Mouse (Mus musculus): ENCODE data around the gene Rab3gap1.
"Not testable (repeated sequence)": the region's sequence is repeated elsewhere in the genome, so short reads cannot be mapped to it uniquely, and the experiment has no call there.

Rab3gap1 gene

DNA sequence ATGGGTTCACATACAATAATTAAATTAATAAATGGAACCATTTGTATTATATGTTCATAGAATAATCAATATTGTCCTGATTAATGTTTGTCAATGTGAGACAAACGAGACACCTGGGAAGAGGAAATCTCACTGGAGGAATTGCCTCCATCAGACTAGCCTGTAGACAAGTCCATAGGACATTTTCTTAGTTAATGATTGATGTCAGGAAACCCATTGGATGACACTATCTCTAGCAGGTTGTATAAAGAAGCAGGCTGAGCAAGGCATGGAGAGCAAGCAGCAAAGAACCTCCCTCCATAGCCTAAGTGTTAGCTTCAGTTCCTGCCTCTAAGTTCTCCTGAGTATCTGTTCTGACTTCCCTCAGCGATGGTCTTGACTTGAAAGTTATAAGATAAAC is 64.8 kb downstream of the Rab3gap1 start:
- DNase-seq (ENCODE audit: low spot score), result no peak

DNA sequence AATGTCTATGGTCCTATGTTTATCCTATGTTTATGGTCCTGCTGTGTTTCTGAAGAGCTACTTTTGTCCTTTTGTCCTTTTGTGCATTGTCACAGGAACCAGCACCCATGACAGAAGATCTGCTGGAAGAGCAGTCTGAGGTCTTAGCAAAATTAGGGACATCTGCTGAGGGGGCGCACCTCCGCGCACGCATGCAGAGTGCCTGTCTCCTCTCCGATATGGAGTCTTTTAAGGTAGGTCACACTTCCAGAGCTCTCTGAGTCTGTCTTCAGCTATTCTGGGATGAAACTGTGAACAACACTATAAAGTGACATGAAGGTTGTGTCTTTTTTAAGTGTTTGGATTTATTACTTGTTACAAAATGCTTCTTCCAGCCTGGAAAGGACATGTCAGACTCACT is 65.7 kb downstream of the Rab3gap1 start:
- DNase-seq (ENCODE audit: low spot score), result no peak

DNA sequence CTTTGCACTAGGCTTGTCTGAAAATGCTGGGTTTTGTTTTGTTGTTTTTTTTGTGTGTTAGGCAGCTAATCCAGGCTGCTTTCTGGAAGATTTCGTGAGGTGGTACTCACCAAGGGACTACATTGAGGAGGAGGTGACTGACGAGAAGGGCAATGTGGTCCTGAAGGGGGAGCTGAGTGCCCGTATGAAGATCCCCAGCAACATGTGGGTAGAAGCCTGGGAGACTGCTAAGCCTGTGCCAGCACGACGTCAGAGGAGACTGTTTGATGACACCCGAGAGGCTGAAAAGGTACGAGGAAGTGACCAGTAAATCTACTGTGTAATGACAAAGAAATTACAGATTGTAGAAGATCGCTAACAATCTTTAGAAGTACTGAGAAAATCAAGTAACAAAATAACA is 68.7 kb downstream of the Rab3gap1 start:
- no peak for DNase-seq (ENCODE audit: low spot score)

DNA sequence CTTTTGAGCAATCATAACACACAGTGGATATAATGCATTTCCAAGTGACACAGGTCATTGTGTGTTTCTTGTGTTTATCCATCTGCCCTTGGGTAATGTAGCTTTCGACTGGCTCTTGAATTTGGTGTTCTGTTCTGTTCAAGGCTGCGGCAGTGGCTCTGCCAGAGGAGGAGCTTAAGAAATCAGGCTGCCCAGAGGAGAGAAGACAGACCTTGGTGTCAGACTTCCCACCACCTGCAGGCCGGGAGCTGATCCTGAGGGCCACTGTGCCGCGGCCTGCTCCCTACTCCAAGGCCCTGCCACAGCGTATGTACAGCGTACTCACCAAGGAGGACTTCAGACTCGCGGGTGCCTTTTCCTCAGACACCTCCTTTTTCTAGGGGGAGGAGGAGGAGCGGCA is 73.7 kb downstream of the Rab3gap1 start:
- DNase-seq (ENCODE audit: low spot score), result no peak

DNA sequence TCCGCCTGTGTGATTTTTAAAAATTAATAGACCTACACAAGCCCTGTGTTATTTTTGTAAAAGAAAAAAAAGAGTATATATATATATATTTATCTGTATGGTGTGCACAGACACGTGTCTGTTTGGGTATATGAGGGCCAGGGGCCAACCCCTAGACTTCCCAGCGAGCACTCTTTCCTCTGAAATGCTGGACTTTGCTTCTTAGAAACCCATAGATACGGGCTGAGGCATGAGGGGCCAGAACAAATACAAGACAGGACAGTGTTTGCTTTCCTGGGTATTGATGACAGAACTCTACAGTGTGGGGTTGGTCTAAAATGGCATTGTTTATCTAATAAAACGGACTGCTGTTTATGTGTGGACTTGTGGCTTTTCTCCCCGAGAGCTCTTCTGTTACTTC is 74.9 kb downstream of the Rab3gap1 start:
- DNase-seq (ENCODE audit: low spot score), result no peak

DNA sequence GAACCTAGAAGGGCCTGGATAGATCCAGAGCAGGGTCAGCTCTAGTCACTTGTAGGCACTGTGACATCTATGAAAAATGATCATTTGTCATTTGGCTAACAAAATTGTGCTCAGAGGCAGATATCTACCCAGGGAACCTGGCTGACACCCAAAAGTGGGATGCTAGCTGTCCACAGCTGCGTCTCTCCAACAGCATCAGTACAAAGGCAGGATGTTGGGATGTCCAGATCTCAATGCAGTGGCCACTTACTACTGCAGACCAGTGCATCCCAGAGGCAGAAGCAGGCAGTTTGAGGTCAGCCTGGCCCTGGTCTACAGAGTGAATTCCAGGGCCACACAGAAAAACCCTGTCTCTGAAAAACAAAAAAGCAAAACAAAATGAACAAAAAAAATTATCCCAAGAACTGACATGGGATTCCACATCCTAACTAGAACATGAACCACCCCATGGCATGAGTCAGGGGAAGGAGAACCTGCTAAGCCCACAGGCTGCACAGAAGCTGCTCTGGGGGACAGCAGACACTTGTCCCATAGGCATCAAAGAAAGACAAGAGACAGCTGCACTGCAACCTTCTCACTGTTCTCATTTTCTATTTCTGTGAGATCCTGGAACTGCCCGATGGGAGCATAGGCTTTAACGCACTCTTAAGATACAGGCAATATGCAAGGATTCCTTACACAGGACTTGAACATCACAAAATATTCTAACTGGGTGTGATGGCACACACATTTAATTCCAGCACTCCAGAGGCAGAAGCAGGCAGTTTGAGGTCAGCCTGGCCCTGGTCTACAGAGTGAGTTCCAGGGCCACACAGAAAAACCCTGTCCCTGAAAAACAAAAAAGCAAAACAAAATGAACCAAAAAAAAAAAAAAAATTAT is 77.4 kb downstream of the Rab3gap1 start:
- DNase-seq (ENCODE audit: low spot score), result no peak

DNA sequence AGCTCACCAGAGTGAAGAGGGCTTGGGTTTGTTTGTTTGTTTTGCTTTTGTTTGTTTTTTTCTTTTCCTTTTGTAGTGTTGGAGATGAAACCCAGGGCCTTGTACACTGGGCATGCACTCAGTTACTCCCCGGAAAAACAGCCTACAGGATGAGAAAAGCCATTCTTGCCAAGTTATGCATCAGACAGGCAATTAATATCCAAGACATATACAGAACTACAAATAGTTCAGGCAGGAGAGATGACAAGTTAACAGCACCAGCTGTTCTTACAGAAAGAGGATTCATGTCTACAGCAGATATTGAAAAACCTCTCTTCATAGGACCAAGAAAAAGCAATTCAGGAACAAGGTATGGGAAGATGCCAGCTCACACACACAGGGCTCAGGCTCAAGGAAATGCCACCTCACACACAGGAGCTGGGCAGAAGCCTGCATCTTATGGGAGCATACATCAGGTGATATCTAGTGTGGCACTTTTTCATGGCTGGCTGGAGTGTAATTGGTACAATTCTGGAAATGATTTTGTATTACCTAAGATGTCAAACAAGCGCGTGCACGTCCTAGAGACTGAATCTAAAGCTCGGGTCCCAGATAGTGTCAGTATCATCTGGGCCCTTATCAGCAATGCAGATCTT is 78.2 kb downstream of the Rab3gap1 start:
- no peak for DNase-seq (ENCODE audit: low spot score)

DNA sequence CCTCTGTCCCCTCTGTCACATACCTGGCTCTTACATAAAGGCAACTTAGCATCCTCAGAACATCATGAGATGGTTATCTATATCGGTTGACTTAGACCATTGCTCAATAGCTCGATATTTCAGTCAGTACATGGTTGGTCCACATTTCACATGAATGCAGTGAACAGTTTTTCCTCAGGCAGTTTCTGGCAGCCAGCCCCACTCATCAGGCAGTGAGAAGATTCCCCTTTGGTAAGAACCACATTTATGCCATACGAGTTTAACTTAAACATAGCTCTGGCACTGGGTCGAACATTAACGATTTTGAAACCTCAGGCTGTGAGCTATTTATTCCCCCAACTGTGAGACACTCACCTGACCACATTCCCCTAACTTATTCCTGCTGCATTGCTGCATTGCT is 80.2 kb downstream of the Rab3gap1 start:
- DNase-seq (ENCODE audit: low spot score), result no peak

DNA sequence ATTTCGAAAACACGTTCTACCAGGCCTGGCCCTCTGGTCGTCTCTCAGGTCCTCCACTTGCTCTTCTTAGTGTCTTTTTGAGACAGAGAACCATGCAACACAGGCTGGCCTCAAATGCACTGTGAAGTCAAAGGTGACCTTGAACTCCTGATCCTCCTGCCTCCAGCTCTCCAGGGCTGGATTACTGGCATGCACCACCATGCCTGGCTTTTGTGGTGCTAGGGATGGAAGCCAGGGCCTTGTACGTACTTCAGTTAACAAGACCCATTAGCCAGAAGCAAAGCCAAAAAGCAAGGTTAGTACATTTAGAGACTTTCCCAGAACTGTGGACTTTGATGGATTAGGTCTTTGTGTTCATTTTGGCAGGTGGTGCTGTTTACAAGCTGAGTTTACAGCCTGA is 83.7 kb downstream of the Rab3gap1 start:
- no peak for DNase-seq (ENCODE audit: low spot score)

DNA sequence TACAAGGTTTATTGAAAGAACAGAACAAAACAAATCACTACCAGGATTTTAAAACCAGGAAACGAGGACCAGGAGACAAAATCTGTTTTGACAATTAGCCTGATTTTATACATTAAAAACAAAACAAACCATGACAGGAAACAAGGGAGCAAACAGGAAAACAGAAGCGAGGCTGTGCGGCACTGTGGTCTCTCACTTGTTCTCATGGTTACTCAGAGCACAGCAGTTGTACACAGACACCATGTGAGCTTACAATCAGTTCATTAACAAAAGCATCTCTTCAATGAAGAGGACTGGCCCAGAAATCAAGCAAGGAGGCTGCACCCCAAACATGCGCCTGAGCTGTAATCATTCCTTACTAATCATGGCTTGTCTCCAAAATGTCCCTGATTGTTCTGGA is 85.6 kb downstream of the Rab3gap1 start:
- not testable (repeated sequence) for DNase-seq (ENCODE audit: low spot score)

DNA sequence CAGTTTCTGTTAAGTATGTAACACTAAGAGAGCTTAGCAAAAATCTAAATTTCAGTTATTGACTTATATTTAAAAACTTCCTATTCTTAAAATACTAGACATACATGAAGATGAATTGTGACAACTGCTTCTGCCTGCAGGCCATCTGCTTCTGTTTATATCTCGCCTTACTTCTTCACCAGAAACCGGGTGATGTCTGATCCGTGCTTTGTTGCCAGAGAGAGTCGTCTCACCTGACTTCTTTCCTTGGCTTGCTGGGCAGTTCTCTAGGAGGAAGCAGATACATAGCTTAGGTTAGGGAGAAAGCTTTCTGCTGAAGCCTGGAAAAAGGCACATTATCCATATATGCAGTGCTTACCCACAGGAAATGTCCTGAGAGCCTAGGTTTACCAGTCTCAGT is 86.2 kb downstream of the Rab3gap1 start:
- no peak for DNase-seq (ENCODE audit: low spot score)

DNA sequence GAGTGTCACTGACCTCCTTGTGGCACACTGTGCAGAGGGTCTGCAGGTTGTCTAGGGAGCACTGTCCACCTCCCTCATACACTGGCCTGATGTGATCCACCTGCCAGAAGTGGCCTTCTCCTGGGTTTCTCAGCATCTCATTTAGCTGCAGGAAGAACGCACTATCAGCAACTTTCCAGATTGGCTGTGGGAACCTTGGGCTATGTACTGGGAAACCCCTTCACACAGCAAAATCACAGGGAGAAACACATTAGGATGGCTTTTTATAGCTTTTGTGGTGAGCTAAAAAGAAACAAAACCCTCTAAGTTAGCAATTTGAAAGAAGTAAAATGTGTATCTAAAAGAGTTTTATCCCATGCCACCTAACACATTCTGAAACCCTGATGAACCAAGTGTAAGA is 88.0 kb downstream of the Rab3gap1 start:
- DNase-seq (ENCODE audit: low spot score), result no peak

DNA sequence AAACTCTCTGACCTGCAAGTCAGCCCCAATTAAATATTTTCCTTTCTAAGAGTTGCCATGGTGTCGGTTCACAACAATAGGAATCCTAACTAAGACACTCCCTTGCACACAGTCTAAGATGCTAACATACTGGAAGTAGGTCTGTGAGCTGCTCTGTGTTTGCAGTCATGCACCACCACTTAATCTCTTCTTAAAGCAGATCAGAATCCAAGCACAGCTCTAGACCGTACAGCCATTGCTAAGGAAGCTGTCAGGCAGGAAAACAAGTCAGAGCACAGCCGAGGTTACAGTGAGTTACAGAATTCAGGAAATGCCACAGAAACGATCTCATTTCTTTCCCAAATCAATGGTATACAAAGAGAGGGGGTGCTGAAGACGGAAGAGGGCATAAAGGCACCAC is 90.2 kb downstream of the Rab3gap1 start:
- DNase-seq (ENCODE audit: low spot score), result no peak

DNA sequence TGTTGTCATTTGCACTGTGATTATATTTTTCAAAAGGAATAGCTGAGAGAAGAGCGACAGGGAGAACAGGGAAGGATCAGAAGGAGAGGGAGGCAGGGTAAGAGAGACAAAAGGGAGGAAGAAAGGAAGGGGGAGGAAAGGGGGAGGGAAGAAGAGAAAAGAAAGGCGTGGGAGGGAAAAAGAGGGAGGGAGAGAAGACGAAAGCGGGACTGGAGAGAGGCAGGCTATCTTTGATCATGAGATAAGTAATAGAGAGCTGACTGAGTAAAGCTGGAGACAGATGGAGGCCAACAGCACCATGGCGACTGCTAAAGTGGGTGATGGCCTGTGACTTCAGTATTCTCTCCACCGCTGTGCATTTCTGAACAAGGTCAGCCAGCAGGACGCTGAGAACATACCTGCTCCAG is 90.7 kb downstream of the Rab3gap1 start:
- no peak for DNase-seq (ENCODE audit: low spot score)

DNA sequence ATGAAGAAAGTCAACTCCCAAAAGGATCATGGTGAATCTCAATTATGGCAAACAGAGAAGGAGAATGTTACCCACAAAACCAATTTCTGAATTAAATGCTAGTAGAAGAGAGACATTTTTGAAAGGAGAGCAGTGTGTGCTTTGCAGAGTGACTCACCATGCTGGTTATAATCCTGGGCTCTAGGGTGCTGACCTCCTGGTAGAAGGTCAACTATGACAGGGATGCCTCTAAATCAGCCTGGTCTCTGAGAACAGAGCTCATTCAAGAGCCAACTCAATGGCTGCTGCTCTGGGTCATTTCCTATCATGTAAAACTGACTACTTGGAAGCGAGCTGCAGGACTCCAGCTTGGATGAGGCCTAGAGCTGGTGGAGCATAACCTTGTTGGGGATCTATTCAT is 92.6 kb downstream of the Rab3gap1 start:
- DNase-seq (ENCODE audit: low spot score), result no peak

DNA sequence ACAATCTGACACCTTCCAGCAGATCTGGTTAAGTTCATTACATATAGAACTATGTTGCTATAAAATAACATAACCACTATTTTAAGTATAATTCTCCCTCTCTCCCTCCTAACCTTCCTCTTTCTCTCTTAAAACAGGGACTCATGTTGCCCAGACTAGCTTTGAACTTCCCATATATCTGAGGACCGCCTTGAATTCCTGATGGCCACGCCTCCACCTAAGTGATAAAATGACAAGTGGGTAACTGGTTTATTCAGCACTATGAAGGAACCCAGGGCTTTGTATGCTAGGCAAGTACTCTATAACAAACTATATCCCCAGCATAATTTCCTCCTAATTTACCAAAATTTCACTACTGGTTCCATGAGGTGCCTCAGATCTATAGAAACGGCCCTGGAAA is 94.8 kb downstream of the Rab3gap1 start:
- DNase-seq (ENCODE audit: low spot score), result no peak

DNA sequence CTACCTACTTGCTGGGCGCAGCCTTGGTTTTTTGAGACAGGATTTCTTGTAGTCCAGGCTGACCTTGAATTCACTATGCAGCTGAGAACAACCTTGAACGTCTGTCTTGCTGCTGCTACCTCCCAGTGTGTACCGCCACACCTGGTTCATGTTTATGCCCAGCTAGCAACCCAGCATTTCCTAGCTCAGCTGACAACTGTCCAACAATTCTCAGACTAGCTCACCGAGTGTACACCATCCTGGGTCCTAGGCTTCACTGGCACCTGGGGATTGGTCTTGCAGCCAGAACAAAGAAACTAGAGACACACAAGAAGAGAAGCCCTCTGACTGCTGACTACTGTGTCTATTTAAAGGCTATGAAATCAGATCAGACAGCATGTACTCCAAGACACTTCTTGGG is 102.3 kb downstream of the Rab3gap1 start:
- DNase-seq (ENCODE audit: low spot score), result no peak

DNA sequence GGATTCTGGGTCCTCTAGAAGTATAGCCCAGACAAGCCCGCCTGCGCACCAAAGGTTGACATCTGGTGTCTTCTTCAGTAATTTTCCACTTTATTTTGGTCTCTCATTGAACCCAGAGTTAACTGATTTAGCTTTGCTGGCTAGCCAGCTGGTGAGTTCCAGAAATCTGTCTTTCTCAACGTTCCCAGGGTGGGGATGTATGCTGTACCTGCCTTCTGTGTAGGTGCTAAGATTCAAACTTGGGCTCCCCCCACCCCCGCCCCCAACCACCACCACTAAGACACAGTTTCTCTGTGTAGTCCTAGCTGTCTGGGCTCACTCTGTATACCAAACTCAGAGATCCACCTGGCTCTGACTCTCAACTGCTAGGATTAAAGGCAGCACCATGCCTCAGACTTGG is 105.5 kb downstream of the Rab3gap1 start:
- DNase-seq (ENCODE audit: low spot score), result no peak

DNA sequence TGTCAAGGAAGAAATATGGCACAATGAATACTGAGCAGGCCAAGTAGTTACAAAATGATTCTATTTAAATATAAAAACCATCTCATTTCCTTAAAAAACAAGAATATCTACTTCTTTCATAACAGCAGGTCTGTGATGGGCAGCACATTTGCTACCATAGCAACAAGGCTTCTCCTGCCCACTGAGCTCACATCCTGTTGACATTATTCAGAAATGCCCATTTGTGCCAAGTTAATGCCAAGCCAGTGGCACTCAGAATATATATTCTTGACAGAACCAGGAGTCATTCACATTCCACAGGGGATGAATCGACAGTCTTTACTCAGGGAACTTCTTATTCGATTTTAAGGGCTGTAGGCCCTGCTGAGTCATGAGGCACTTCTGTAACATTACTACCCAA is 107.1 kb downstream of the Rab3gap1 start:
- DNase-seq (ENCODE audit: low spot score), result no peak

DNA sequence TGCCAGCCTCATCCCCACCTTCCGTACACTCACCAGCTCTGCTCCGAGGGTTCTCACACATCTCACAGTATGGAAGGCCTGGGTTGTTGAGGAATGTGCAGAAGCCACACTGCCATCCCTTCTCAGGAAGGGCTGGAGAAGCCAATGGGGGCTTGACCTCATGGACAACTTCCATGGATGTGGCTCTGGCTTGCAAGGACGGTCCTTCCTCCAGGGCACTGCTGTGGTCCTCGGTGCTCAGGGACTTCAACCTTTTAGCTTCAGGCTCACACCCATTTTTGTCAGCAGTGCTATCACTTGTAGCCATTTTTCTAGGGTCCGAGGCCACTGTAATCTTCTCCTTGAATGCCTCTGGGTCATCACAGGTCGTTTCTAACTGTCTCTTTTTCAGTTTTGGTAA is 107.5 kb downstream of the Rab3gap1 start:
- DNase-seq (ENCODE audit: low spot score), result no peak

DNA sequence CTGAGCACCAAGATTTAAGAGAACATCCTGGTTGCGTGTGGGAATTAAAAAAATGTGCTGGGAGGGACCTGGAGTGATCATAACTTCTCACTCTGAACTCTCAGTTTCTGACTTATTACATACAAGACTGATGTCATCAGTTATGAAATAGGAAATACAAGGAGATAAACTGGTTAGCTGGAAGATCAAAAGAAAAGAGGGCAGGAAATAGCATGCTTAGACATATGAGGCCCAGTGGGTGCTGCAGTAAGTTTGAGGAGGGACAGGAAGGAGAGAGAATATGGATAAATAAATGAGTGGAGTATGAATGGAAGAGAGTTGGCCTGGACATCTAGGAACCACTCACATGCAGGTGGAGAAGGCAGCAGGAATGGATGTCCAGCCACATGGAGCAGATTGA is 109.6 kb downstream of the Rab3gap1 start:
- no peak for DNase-seq (ENCODE audit: low spot score)

DNA sequence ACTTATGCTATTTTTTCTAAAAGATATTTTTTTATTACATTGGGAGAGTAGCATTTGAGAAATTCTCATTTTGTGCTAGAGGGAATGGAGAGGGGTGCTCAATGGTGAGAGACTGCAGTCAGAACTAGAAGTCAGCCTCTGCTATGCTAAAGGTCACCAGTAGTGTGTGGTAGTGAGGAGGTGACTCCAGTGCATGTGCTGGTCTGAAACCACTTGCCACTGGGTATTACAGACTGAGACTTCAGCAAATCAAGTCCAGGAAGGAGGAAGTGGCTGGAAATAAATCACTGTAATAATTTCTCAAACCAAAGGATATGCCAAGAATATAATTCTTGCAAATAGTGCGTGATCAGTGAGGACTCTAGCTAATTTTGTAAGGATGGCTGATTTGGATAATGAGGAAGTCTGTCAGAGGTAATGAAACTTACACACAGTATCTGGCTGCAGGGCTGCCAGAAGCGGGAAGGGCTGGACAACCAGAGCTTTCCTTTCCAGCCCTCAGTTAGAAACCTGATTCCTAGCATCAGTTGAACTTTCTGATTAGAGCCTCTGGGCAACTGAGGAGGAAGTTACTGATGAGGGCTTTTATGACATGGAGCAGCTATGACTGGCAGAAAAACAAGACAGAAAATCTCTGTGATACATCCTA is 112.5 kb downstream of the Rab3gap1 start:
- DNase-seq (ENCODE audit: low spot score), result peak; percentile 17

DNA sequence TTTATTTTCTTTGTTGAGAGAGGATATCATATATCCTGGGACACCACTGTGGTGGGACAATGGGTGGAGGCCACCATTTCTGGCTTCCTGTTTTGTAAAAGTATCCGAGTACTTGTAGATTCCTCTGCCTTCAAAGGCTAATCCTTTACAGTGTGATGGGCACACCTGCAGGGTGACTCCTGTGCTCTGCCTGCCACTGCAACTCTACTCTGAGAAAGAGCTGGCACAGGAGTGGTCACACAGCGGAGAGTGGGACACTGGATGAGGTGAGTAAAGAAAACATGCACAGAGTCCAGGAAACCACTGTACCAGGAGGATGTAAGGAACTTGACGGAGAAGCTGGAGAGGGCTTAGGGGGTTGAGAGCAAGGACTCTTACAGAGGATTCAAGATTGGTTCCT is 113.7 kb downstream of the Rab3gap1 start:
- DNase-seq (ENCODE audit: low spot score), result no peak

Measured in embryo, embryonic 10 days (tissue).